Mouse (Mus musculus): ENCODE measurements around the gene Olfr1133. TPM values are rescaled to one million over a fixed set of nuclear protein-coding genes. Genes with fewer than 3 reads are reported as not detected.
"Not testable (repeated sequence)": the region's sequence is repeated elsewhere in the genome, so short reads cannot be mapped to it uniquely, and the experiment has no call there.

Olfr1133 gene
- polyA plus RNA-seq (2015; fragmentation: Nextera tagmentation; extraction: Ambion mirVana) = not detected in 2 replicates

DNA sequence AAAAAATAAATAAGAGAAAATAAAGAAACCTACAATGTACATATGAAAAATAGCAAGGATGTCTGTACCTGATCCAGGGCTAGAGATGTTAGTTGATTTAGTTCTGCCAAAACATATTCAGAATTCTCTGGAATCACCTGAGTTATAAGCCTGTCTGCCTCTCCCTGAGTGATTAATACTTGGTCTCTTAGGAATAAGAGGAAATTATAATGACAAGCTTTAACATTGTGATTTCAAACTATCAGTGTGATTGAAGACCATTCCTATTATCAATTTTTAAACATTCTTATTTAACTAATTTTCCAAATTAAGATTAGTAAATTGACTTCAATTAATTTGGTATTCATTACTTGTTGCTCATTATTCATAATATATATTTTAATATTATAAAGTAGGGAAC is at the start of gene Olfr1133:
Olfr1133 (minus strand) TSS at position 101 of the 400 bp plus-strand sequence.
- H3K9ac ChIP-seq (ENCODE audit: low read depth, low read length) = no peak within 1 kb of the TSS
- H3K4me3 ChIP-seq (ENCODE audit: low read length) = no peak within 1 kb of the TSS
- H3K4me2 ChIP-seq (ENCODE audit: low read depth, low read length) = no peak within 1 kb of the TSS
- no peaks in the 10 kb centered on the region for H3K27me3 ChIP-seq (replicated peaks; ENCODE audit: control insufficient read depth, insufficient read depth, low read length)
- no peak within 1 kb of the TSS for H3K27ac ChIP-seq (ENCODE audit: low read length)
- H3K4me1 ChIP-seq (ENCODE audit: control insufficient read depth, insufficient read depth, low read length) = no peaks in the 10 kb centered on the region
- no peaks in the 10 kb centered on the region for H3K36me3 ChIP-seq (ENCODE audit: control insufficient read depth, insufficient read depth, low read length)
- no peak for ATAC-seq
- no peaks in the 10 kb centered on the region for H3K9me3 ChIP-seq (ENCODE audit: control insufficient read depth, low read length)

GRCm38 (mm10) chr2:87693847-87694246 is 46.7 kb upstream of the Olfr1133 start, which contains the start of gene Olfr1136:
Gene Olfr1136 (minus strand): TSS chr2:87693947.
- H3K36me3 ChIP-seq (ENCODE audit: control insufficient read depth, insufficient read depth, low read length) = no peaks in the 10 kb centered on the region
- H3K27me3 ChIP-seq (replicated peaks; ENCODE audit: control insufficient read depth, insufficient read depth, low read length) = no peaks in the 10 kb centered on the region
- no peak within 1 kb of the TSS for H3K9ac ChIP-seq (ENCODE audit: low read depth, low read length)
- H3K27ac ChIP-seq (ENCODE audit: low read length) = no peak within 1 kb of the TSS
- H3K9me3 ChIP-seq (ENCODE audit: control insufficient read depth, low read length) = no peaks in the 10 kb centered on the region
- ATAC-seq = no peak
- H3K4me2 ChIP-seq (ENCODE audit: low read depth, low read length) = no peak within 1 kb of the TSS
- H3K4me3 ChIP-seq (ENCODE audit: low read length) = no peak within 1 kb of the TSS
- H3K4me1 ChIP-seq (ENCODE audit: control insufficient read depth, insufficient read depth, low read length) = no peaks in the 10 kb centered on the region

- Histone ChIP-seq H3K4me3 (ENCODE audit: low read length) (no peak within 1 kb of the TSS), H3K4me1 (ENCODE audit: control insufficient read depth, insufficient read depth, low read length) (no peaks in the 10 kb centered on the region), H3K27me3 (replicated peaks; ENCODE audit: control insufficient read depth, insufficient read depth, low read length) (no peaks in the 10 kb centered on the region), H3K36me3 (ENCODE audit: control insufficient read depth, insufficient read depth, low read length) (no peaks in the 10 kb centered on the region), H3K27ac (ENCODE audit: low read length) (no peak within 1 kb of the TSS), H3K9ac (ENCODE audit: low read depth, low read length) (no peak within 1 kb of the TSS), H3K9me3 (ENCODE audit: control insufficient read depth, low read length) (no peaks in the 10 kb centered on the region), H3K4me2 (ENCODE audit: low read depth, low read length) (no peak within 1 kb of the TSS)
- 17% methylated on average over 1 of the region's 1 CpGs for WGBS
- ATAC-seq = no peak
Observed at GRCm38 (mm10) chr2:87673564-87673963, 26.4 kb upstream of the Olfr1133 start, which contains the start of gene Olfr1135. Gene Olfr1135 (minus strand): TSS chr2:87673664.

DNA sequence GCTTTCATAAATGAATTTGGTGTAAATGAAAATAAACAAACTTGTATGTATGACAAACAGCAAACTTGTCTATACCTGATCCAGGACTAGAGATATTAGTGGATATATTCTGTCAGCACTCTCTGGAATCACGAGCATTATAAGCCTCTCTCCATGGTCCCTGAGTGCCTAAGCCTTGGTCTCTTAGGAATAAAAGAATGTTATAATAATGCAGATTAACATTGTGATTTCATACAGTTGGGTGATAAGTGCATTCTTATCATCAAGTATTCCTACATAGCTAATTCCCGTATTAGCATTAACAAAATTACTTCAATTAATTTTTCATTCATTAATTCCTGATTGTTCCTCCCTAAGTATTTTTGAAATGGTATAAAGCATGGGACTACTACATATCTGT is 11.2 kb upstream of the Olfr1133 start, which contains the start of gene Olfr1134:
Olfr1134 (minus strand) TSS at position 101 of the 400 bp plus-strand sequence.
- Histone ChIP-seq H3K9me3 (ENCODE audit: control insufficient read depth, low read length) (no peaks in the 10 kb centered on the region), H3K4me3 (ENCODE audit: low read length) (no peak within 1 kb of the TSS), H3K4me1 (ENCODE audit: control insufficient read depth, insufficient read depth, low read length) (no peaks in the 10 kb centered on the region), H3K9ac (ENCODE audit: low read depth, low read length) (no peak within 1 kb of the TSS), H3K27me3 (replicated peaks; ENCODE audit: control insufficient read depth, insufficient read depth, low read length) (no peaks in the 10 kb centered on the region), H3K36me3 (ENCODE audit: control insufficient read depth, insufficient read depth, low read length) (no peaks in the 10 kb centered on the region), H3K27ac (ENCODE audit: low read length) (no peak within 1 kb of the TSS), H3K4me2 (ENCODE audit: low read depth, low read length) (no peak within 1 kb of the TSS)
- WGBS = 74% methylated on average over 2 of the region's 2 CpGs
- no peak for ATAC-seq

GRCm38 (mm10) chr2:87642441-87642840 is 4.7 kb downstream of the Olfr1133 start:
- H3K27ac ChIP-seq (ENCODE audit: low read length) = no peak overlapping the region
- no peaks in the 10 kb centered on the region for H3K4me1 ChIP-seq (ENCODE audit: control insufficient read depth, insufficient read depth, low read length)
- no peak overlapping the region for H3K4me3 ChIP-seq (ENCODE audit: low read length)
- no peaks in the 10 kb centered on the region for H3K27me3 ChIP-seq (replicated peaks; ENCODE audit: control insufficient read depth, insufficient read depth, low read length)
- no peak overlapping the region for H3K9ac ChIP-seq (ENCODE audit: low read depth, low read length)
- ATAC-seq = no peak
- H3K9me3 ChIP-seq (ENCODE audit: control insufficient read depth, low read length) = no peaks in the 10 kb centered on the region
- H3K4me2 ChIP-seq (ENCODE audit: low read depth, low read length) = no peak overlapping the region
- no peaks in the 10 kb centered on the region for H3K36me3 ChIP-seq (ENCODE audit: control insufficient read depth, insufficient read depth, low read length)

GRCm38 (mm10) chr2:87637435-87637834 is 9.7 kb downstream of the Olfr1133 start, which contains the start of gene Olfr1132:
Gene Olfr1132 (minus strand): TSS chr2:87637535.
- H3K36me3 ChIP-seq (ENCODE audit: control insufficient read depth, insufficient read depth, low read length) = no peaks in the 10 kb centered on the region
- ATAC-seq = no peak

DNA sequence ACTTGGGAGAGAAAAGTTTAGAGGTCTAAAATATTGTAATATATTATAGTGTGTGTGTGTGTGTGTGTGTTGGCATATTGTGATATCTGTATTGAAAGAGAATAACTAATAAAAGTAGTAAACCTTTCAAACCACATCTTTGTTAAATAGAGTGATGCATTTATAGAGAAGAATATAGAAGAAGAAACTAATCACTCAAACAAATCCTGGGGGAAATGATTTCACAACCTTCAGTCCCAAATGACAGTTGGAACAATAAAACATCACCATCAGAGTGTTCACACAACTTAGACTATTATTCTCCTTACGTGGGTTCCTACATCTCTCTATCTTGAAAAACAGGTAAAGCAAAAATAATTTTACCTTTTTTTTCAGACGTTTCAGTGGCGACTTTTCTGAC is 20.4 kb downstream of the Olfr1133 start, which contains the start of gene Olfr1131:
Olfr1131 (plus strand) TSS at position 301 of the 400 bp plus-strand sequence.
- no peak within 1 kb of the TSS for H3K9ac ChIP-seq (ENCODE audit: low read depth, low read length)
- 64% methylated on average over 3 of the region's 3 CpGs for whole genome bisulfite sequencing
- no peak within 1 kb of the TSS for H3K4me2 ChIP-seq (ENCODE audit: low read depth, low read length)

More at GRCm38 (mm10) chr2:87637435-87637834, 9.7 kb downstream of the Olfr1133 start, which contains the start of gene Olfr1132:
- Histone ChIP-seq H3K4me2 (ENCODE audit: low read depth, low read length) (no peak within 1 kb of the TSS), H3K27ac (ENCODE audit: low read length) (no peak within 1 kb of the TSS), H3K4me3 (ENCODE audit: low read length) (no peak within 1 kb of the TSS), H3K9me3 (ENCODE audit: control insufficient read depth, low read length) (no peaks in the 10 kb centered on the region), H3K9ac (ENCODE audit: low read depth, low read length) (no peak within 1 kb of the TSS), H3K4me1 (ENCODE audit: control insufficient read depth, insufficient read depth, low read length) (no peaks in the 10 kb centered on the region), H3K27me3 (replicated peaks; ENCODE audit: control insufficient read depth, insufficient read depth, low read length) (no peaks in the 10 kb centered on the region)

DNA sequence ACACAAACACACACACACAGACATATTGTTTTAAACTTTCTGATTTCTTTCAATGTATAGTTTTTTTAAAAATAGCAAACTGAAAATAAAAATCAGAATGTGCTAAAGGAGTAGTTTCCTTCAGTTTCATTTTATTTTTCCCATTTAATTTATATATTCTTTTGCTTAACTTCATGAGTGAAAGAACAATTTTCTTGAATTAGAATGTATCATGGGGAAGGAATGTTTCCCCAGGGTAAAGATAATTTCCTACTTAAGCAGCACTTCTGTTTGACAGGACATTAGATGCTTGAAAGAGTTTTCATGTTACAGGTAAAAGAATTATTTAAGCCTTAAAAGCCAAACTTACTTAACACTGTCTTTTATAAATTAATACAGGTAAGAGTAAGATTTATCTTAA is 41.3 kb downstream of the Olfr1133 start, which contains the start of gene Olfr1130:
Olfr1130 (plus strand) TSS at position 301 of the 400 bp plus-strand sequence.
- H3K9me3 ChIP-seq (ENCODE audit: control insufficient read depth, low read length); H3K9ac ChIP-seq (ENCODE audit: low read depth, low read length); H3K4me2 ChIP-seq (ENCODE audit: low read depth, low read length); H3K36me3 ChIP-seq (ENCODE audit: control insufficient read depth, insufficient read depth, low read length); H3K4me1 ChIP-seq (ENCODE audit: control insufficient read depth, insufficient read depth, low read length); H3K4me3 ChIP-seq (ENCODE audit: low read length); H3K27me3 ChIP-seq (replicated peaks; ENCODE audit: control insufficient read depth, insufficient read depth, low read length); ATAC-seq; H3K27ac ChIP-seq (ENCODE audit: low read length): not testable (repeated sequence)

More for the DNA sequence above, 20.4 kb downstream of the Olfr1133 start, which contains the start of gene Olfr1131:
- no peaks in the 10 kb centered on the region for H3K4me1 ChIP-seq (ENCODE audit: control insufficient read depth, insufficient read depth, low read length)
- H3K27me3 ChIP-seq (replicated peaks; ENCODE audit: control insufficient read depth, insufficient read depth, low read length) = no peaks in the 10 kb centered on the region
- ATAC-seq = no peak
- no peak within 1 kb of the TSS for H3K27ac ChIP-seq (ENCODE audit: low read length)
- no peaks in the 10 kb centered on the region for H3K36me3 ChIP-seq (ENCODE audit: control insufficient read depth, insufficient read depth, low read length)
- no peak within 1 kb of the TSS for H3K4me3 ChIP-seq (ENCODE audit: low read length)
- no peaks in the 10 kb centered on the region for H3K9me3 ChIP-seq (ENCODE audit: control insufficient read depth, low read length)
